Mouse (Mus musculus) heart, embryonic 10.5 days (tissue): ENCODE data around the gene Pde3a. TPM values are rescaled to one million over a fixed set of nuclear protein-coding genes. Genes with fewer than 3 reads are reported as not detected.

ENCODE experiments used
- DNase-seq: peaks from one replicate; pipeline ENCODE4 v3.0.0-alpha.2; 2017; ENCODE audit warnings: low spot score
- H3K27ac ChIP-seq: fragments of 300-500 bp; sonication (generic); 2 replicates; pipeline ENCODE4 v1.5.1; 2016; ENCODE audit warnings: mild to moderate bottlenecking
- H3K27me3 ChIP-seq: fragments of 300-500 bp; sonication (generic); 2 replicates; pipeline ENCODE4 v1.6.1; 2016; ENCODE audit warnings: mild to moderate bottlenecking; ENCODE audit not compliant: poor library complexity, insufficient read depth, severe bottlenecking
- H3K36me3 ChIP-seq: fragments of 300-500 bp; sonication (generic); 2 replicates; pipeline ENCODE4 v1.6.1; 2016; ENCODE audit warnings: mild to moderate bottlenecking, moderate library complexity
- H3K4me1 ChIP-seq: fragments of 300-500 bp; sonication (generic); 2 replicates; pipeline ENCODE4 v1.6.1; 2016; ENCODE audit warnings: mild to moderate bottlenecking
- H3K4me3 ChIP-seq: fragments of 300-500 bp; sonication (generic); 2 replicates; pipeline ENCODE4 v1.5.1; 2016; ENCODE audit warnings: mild to moderate bottlenecking, moderate library complexity
- H3K9me3 ChIP-seq: fragments of 300-500 bp; sonication (generic); 2 replicates; pipeline ENCODE4 v1.6.1; 2016; ENCODE audit warnings: mild to moderate bottlenecking, moderate library complexity
- WGBS: fragments of 180-500 bp; shearing (Covaris S2); methylation state at CpG from one replicate; pipeline ENCODE4 v1.1.7; 2016; 5-methylcytosine and 5-hydroxymethylcytosine counted together
- polyA plus RNA-seq: library from polyadenylated mRNA; unstranded; fragments of >200 nt; fragmentation: Nextera tagmentation; extraction: Ambion mirVana; gene quantifications from 2 replicates; pipeline ENCODE4 v1.2.1, GENCODE M21; 2016

The Pde3a gene
- polyA plus RNA-seq, 1 experiment from 2014 or later: 7.5 TPM

DNA sequence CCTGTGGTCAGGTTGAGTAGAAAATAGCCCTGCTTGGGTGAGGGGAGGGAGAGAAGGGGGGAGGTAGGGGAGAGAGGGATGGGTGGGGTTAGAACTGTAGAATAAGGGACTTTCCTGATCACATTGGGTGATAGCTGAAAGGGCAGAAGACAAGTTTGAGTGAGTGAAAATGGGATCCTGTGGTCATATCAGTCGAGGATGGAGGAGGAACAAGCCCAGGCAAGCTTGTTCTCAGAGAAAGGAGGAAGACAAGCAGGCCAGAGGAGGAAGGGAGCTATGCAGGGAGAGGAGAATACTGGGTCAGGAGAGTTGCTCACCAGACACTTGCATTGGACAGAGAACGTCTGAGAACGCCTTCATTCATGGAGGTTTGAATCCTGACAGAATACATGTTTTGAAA is 190.9 kb downstream of the Pde3a start:
- DNase-seq: no peak
- no peaks in the 10 kb centered on the region for H3K27me3 ChIP-seq
- WGBS: 66% methylated on average over 3 of the region's 3 CpGs
- H3K36me3 ChIP-seq: peaks cover 3% of the 10 kb centered on the region; the same call in 1 of the 2 replicates
- H3K9me3 ChIP-seq: no peaks in the 10 kb centered on the region
- no peak overlapping the region for H3K4me3 ChIP-seq
- no peak overlapping the region for H3K27ac ChIP-seq
- no peaks in the 10 kb centered on the region for H3K4me1 ChIP-seq

DNA sequence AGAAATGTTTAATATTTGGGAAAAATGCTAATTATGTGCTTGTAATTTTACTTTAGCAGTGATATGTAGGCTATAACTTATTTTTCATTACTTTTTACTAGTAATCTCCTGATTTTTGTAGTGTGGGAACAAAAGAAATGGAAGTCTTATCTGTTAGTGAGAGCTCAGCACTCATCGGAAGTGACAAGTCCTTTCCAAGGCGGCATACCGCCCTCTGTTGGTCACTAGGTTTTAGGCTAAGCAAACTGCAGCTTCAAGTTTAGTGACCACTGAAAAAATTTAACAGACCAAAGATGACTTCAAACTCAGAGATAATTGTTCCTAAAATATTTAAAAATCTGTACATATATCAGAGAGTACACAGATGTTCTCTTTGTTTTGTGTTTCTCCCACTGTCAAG is 198.5 kb downstream of the Pde3a start:
- no peaks in the 10 kb centered on the region for H3K4me1 ChIP-seq

DNA sequence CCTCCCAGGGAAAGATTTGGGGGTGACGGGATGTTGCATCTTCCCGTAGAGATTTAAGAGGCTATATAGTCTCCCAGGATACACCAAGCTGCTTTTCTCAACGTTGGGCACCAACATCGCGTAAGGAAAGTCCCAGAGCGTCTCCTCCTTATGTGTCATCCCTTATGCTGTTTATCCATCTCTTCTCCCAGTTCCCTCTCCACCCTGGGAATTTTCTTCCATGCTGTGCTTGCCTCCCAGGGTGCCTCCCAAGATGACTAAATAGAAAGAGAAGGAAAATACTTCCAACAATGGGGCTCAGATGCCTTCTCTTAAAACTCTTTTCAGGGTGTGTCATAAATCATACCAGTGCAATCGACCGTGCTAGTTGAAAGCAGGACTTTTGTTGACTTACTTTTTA is 199.8 kb downstream of the Pde3a start:
- DNase-seq: no peak
- 84% methylated on average over 8 of the region's 8 CpGs for WGBS
- H3K27ac ChIP-seq: no peak overlapping the region
- no peaks in the 10 kb centered on the region for H3K4me1 ChIP-seq
- no peaks in the 10 kb centered on the region for H3K9me3 ChIP-seq
- no peaks in the 10 kb centered on the region for H3K36me3 ChIP-seq
- no peak overlapping the region for H3K4me3 ChIP-seq
- H3K27me3 ChIP-seq: no peaks in the 10 kb centered on the region

More for the DNA sequence above, 198.5 kb downstream of the Pde3a start:
- H3K4me3 ChIP-seq: no peak overlapping the region
- no peaks in the 10 kb centered on the region for H3K27me3 ChIP-seq
- no peak overlapping the region for H3K27ac ChIP-seq
- no peak for DNase-seq
- H3K36me3 ChIP-seq: no peaks in the 10 kb centered on the region
- 11% methylated on average over 3 of the region's 3 CpGs for WGBS
- no peaks in the 10 kb centered on the region for H3K9me3 ChIP-seq

DNA sequence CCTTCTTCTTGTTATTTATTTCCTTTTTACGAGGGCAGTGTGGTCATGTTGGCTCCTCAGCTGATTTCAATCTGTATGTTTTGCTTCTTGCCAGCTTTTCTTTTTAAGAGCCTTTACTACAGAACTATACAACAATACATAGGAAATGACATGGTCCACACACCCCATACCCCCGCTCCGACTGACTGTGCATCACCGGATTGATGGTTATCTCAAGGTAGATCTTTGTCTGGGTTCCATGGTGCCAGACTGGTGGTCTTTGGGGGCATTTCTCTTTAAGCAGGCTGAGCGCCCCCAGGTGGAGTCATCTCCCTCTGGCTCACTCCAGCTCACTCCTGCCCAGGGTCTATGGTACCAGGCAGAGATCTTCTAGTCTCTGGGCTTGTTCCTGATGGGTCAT is 206.3 kb downstream of the Pde3a start:
- Histone ChIP-seq H3K4me3 (no peak overlapping the region), H3K36me3 (0 out of 2 replicates have a peak, but pooled peaks cover 3% of the 10 kb centered on the region), H3K27me3 (no peaks in the 10 kb centered on the region), H3K27ac (no peak overlapping the region), H3K4me1 (no peaks in the 10 kb centered on the region), H3K9me3 (no peaks in the 10 kb centered on the region)
- WGBS: 67% methylated on average over 5 of the region's 5 CpGs
- no peak for DNase-seq

DNA sequence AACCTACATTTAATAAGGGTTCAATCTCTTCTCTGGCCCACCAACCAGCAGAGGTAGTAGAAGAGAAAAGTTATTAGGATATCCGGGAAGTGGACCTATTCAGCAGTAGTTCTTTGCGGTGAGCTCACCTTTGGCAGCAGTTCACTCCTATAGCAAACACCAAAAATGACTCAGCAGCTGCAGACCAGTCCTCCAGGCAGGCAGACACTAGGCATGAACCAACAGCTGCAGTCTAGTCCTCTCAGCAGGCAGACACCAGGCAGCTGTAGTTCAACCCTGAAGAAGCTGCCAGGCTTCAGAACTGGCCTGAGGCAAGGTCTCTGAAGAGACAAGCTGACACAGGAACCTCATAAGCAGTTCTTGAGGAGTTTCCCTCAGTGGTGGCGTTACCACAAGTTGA is 207.5 kb downstream of the Pde3a start:
- DNase-seq: no peak
- Histone ChIP-seq H3K4me3 (no peak overlapping the region), H3K27ac (no peak overlapping the region), H3K9me3 (no peaks in the 10 kb centered on the region), H3K27me3 (no peaks in the 10 kb centered on the region), H3K4me1 (no peaks in the 10 kb centered on the region), H3K36me3 (0 out of 2 replicates have a peak, but pooled peaks cover 3% of the 10 kb centered on the region)
- 83% methylated on average over 3 of the region's 3 CpGs for WGBS

DNA sequence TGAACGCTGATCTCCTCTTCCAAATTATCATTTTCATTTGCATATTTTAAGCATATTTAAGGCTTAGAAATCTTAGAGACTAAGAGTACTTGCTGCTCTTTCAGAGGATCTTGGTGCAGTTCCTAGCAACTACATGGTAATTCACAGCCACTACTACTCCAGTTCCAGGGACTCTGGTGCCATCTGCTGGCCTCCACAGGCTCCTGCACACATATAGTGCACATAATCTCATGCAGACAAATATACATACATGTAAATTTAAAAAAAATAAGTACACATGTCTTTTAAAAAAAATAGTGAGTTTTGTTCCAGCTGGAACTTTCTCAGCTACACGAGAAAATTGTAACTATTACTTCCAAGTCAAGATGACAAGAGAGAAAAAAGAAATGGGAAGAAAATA is 221.2 kb downstream of the Pde3a start:
- whole genome bisulfite sequencing: 85% methylated on average over 2 of the region's 2 CpGs
- Histone ChIP-seq H3K4me3 (no peak overlapping the region), H3K27ac (no peak overlapping the region), H3K9me3 (no peaks in the 10 kb centered on the region), H3K4me1 (no peaks in the 10 kb centered on the region), H3K27me3 (no peaks in the 10 kb centered on the region), H3K36me3 (peaks cover 16% of the 10 kb centered on the region; the same call in 1 of the 2 replicates)
- DNase-seq: no peak

DNA sequence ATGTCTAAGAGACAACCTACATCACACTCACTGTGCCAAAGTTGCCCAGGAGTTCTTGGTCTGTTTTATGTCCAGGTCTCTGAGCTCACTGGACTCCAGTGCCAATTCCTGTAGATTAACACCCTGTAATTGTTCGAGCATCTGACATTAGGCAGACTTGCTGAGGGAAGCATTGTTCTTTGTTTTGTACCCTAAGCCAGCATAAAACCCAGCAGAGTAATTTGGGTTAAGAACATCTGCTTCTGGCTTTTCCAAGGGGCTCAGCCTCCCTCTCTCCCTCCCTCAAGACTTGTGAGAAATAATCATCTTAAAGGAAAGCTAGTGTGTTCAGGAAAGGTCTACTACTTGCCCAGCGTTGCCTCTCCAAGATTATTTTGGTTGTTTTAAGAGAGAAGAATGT is 225.2 kb downstream of the Pde3a start:
- Histone ChIP-seq H3K27me3 (no peaks in the 10 kb centered on the region), H3K36me3 (peaks cover 16% of the 10 kb centered on the region; the same call in 1 of the 2 replicates), H3K9me3 (no peaks in the 10 kb centered on the region), H3K4me1 (no peaks in the 10 kb centered on the region), H3K27ac (no peak overlapping the region), H3K4me3 (no peak overlapping the region)
- 75% methylated on average over 2 of the region's 2 CpGs for WGBS
- no peak for DNase-seq

DNA sequence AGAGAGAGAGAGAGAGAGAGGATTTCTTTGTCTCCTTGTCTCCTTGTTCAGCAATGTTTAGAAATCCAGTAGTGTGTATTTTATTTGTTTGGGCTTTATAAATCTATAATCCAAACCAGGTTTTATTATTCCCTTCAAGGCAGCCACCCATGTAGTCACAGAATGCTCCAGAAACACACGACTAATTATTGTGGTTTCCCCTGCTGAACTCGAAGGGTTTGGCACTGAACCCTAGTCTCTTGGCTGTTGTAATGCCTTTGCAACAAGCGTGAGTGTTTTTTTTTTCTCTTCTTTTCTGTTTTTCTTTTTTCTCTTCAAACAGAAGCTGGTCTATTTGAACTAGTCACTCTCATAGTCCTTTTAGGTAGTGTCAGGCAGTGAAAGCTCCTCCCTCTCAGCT is 225.6 kb downstream of the Pde3a start:
- Histone ChIP-seq H3K36me3 (peaks cover 12% of the 10 kb centered on the region; the same call in 1 of the 2 replicates), H3K9me3 (no peaks in the 10 kb centered on the region), H3K27ac (no peak overlapping the region), H3K4me3 (no peak overlapping the region), H3K4me1 (no peaks in the 10 kb centered on the region), H3K27me3 (no peaks in the 10 kb centered on the region)
- 79% methylated on average over 3 of the region's 3 CpGs for WGBS
- DNase-seq: no peak

DNA sequence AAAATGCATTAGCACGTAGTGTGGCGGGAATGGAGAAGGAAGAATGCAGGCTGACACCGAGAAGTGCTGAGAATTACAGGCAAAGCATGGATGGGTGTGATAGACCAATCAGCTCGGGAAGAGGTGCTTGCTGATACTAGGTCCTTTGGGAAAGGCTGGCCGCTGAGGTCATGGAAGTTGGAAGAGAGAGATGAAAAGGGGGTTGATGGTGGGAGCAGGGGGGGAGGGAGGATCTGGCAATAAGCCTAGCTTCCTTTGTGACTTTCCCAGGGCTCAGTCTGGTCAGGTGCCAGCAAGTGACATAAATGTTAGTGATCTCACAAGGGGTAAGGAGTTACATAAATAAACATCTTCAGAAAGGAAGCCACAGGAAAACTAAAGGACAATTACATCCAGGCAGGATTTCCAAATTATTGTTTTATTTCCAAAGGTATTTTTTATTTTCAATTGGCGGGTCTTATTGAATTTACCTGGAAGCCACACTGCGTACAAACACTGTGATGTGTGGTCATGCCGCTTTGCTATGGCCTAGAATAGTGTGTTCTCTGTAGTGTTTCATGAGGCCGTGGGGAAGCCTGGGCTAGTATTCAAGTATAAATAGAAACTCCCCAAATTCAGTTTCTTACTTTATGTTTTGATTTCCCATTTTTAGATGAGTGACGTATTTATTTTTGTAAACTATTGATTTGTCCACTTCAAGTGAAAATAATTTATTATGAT is 236.4 kb downstream of the Pde3a start:
- Histone ChIP-seq H3K4me3 (no peak overlapping the region), H3K4me1 (peaks cover 9% of the 10 kb centered on the region; the same call in 1 of the 2 replicates), H3K9me3 (no peaks in the 10 kb centered on the region), H3K36me3 (peaks cover 2% of the 10 kb centered on the region; the same call in 1 of the 2 replicates), H3K27me3 (no peaks in the 10 kb centered on the region), H3K27ac (0 out of 2 replicates have a peak overlapping the region, but pooled peaks have one; percentile 16)
- 49% methylated on average over 10 of the region's 10 CpGs for WGBS
- peak; percentile 81 for DNase-seq

DNA sequence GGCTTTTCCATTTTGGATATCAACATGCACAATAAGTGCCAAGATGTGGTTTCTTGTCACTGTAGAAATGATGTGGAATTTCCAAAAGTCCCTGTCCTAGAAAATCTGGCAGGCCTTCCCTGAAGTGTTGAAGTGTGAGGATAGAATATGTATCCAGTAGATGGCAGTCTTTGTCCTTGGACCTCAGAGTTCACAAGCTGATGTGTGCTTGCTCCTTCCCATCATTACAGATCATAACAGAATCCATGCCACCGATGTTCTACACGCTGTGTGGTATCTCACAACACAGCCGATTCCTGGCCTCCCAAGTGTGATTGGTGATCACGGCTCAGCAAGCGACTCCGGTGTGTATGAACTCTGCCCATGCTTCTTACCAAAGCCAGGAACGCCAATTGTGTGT is 238.2 kb downstream of the Pde3a start:
- Histone ChIP-seq H3K27ac (no peak overlapping the region), H3K4me1 (peaks cover 9% of the 10 kb centered on the region; the same call in 1 of the 2 replicates), H3K27me3 (no peaks in the 10 kb centered on the region), H3K36me3 (peaks cover 9% of the 10 kb centered on the region; the same call in 1 of the 2 replicates), H3K9me3 (no peaks in the 10 kb centered on the region), H3K4me3 (no peak overlapping the region)
- no peak for DNase-seq
- 72% methylated on average over 7 of the region's 7 CpGs for WGBS

DNA sequence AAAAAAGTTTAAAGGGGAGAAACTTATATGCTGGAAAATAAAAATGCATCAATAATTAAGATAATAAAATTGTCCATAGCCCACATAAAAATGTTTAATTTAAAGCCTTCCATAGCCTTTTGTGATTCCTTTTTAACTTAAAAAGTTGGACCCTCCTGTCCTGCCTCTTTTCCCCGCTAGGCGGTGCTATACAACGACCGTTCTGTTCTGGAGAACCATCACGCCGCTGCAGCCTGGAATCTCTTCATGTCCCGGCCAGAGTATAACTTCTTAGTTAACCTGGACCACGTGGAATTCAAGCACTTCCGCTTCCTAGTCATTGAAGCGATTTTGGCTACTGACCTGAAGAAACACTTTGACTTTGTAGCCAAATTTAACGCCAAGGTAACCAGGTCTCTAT is 239.6 kb downstream of the Pde3a start:
- Histone ChIP-seq H3K27ac (no peak overlapping the region), H3K9me3 (no peaks in the 10 kb centered on the region), H3K4me1 (peaks cover 9% of the 10 kb centered on the region; the same call in 1 of the 2 replicates), H3K27me3 (no peaks in the 10 kb centered on the region), H3K36me3 (peaks cover 13% of the 10 kb centered on the region; the same call in 1 of the 2 replicates), H3K4me3 (no peak overlapping the region)
- no peak for DNase-seq
- WGBS: 17% methylated on average over 11 of the region's 11 CpGs

DNA sequence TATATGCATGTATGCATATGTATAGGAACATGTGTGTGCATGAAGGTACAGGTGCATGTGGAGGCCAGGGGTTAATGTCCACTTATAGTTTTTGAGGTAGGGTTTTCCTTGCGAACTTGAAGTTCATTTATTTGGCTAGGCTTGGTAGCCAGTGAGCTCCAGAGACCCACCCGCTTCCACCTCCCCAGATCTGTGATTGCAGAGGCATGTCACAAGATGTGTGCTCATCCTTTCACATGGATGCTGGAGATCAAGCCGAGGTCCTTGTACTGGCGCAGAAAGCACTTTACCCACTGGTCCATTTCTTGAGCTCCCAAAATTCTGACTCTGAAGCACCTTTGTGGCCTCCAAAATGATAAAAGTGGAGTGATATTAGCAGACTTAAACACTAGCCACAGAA is 245.8 kb downstream of the Pde3a start:
- no peak overlapping the region for H3K4me3 ChIP-seq
- 85% methylated on average over 4 of the region's 4 CpGs for WGBS
- no peak overlapping the region for H3K27ac ChIP-seq
- H3K36me3 ChIP-seq: peaks cover 28% of the 10 kb centered on the region; the same call in 1 of the 2 replicates
- DNase-seq: no peak
- H3K27me3 ChIP-seq: no peaks in the 10 kb centered on the region
- no peaks in the 10 kb centered on the region for H3K4me1 ChIP-seq
- H3K9me3 ChIP-seq: no peaks in the 10 kb centered on the region

DNA sequence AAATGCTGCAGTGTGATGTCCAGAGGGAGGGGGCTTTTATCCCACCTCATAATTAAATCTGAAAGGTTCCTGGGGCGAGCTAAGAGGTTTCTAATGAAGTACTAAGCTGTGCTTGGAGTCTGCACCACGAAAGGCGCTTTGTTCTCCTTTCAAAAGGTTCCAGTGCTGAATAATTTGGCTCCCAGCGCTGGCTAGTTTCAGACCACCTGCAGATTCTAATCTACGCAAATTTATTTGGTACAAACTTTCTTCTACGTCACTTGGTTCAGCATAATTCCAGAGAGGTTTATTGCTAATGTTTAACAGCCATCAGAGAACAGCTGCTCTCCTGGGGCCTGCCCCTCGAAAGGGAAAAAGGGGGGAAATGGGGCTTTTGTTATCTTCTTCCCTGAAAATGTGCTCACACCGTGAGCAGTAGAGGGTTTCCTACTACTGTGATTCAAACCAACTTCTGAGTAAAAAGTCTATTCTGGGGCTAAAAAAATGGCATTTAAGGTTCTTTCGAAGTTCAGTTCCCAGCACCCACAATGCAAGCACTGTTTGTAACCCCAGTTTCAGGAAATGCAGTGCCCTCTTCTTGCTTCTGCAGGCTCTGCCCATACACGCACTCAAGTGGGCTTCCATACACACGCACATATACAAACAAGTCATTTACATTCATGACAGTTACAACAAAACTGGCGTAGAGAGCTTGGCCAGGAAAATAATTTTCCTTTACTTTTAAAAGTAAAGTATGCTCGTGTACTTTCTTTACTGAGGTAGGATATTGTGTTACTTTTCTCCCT is 246.8 kb downstream of the Pde3a start:
- no peak for DNase-seq
- Histone ChIP-seq H3K9me3 (no peaks in the 10 kb centered on the region), H3K4me3 (no peak overlapping the region), H3K4me1 (no peaks in the 10 kb centered on the region), H3K36me3 (peaks cover 27% of the 10 kb centered on the region; the same call in 1 of the 2 replicates), H3K27ac (no peak overlapping the region), H3K27me3 (no peaks in the 10 kb centered on the region)
- WGBS: 30% methylated on average over 13 of the region's 13 CpGs
